Mouse (Mus musculus) kidney, adult 9 months (tissue): Measurements from ENCODE around the gene Ufd1.

Experiments
- DNase-seq: peaks from one replicate; pipeline ENCODE4 v3.0.0; 2022

Ufd1 gene

GRCm38 (mm10) chr16:18811468-18812384 is at the start of gene Ufd1, which contains the start of gene Cdc45:
TSS of gene Ufd1 (plus strand) at chr16:18811779.
TSS of gene Cdc45 (minus strand) at chr16:18811987.
- peak; percentile 97 for DNase-seq

- no peak for DNase-seq
Measured at GRCm38 (mm10) chr16:18762960-18763359, 48.6 kb upstream of the Ufd1 start.

- DNase-seq = no peak
Measured at GRCm38 (mm10) chr16:18766390-18766789, 45.2 kb upstream of the Ufd1 start.

GRCm38 (mm10) chr16:18769501-18769900 is 42.1 kb upstream of the Ufd1 start:
- no peak for DNase-seq

GRCm38 (mm10) chr16:18773936-18774335 is 37.6 kb upstream of the Ufd1 start:
- DNase-seq = no peak

- peak; percentile 16 for DNase-seq
Measured at GRCm38 (mm10) chr16:18775621-18776555, 35.7 kb upstream of the Ufd1 start.

- DNase-seq = peak; percentile 18
Measured at GRCm38 (mm10) chr16:18776556-18777100, 35.0 kb upstream of the Ufd1 start, which contains the start of gene Cldn5. TSS of gene Cldn5 (plus strand) at chr16:18776847.

GRCm38 (mm10) chr16:18777101-18778080 is 34.2 kb upstream of the Ufd1 start:
- no peak for DNase-seq

- no peak for DNase-seq
Measured at GRCm38 (mm10) chr16:18778461-18778860, 33.1 kb upstream of the Ufd1 start.

GRCm38 (mm10) chr16:18781810-18782209 is 29.8 kb upstream of the Ufd1 start:
- no peak for DNase-seq

- DNase-seq = no peak
Measured at GRCm38 (mm10) chr16:18785025-18785424, 26.6 kb upstream of the Ufd1 start.

GRCm38 (mm10) chr16:18785485-18785884 is 26.1 kb upstream of the Ufd1 start:
- DNase-seq = no peak

GRCm38 (mm10) chr16:18786652-18787051 is 24.9 kb upstream of the Ufd1 start:
- DNase-seq = no peak

GRCm38 (mm10) chr16:18788627-18789406 is 22.8 kb upstream of the Ufd1 start:
- DNase-seq = no peak

- no peak for DNase-seq
Measured at GRCm38 (mm10) chr16:18795223-18795899, 16.2 kb upstream of the Ufd1 start.

GRCm38 (mm10) chr16:18796645-18797044 is 14.9 kb upstream of the Ufd1 start:
- no peak for DNase-seq

- DNase-seq = no peak
Measured at GRCm38 (mm10) chr16:18798151-18798550, 13.4 kb upstream of the Ufd1 start.

- DNase-seq = peak; percentile 69
Measured at GRCm38 (mm10) chr16:18798841-18799240, 12.7 kb upstream of the Ufd1 start.

- peak; percentile 47 for DNase-seq
Measured at GRCm38 (mm10) chr16:18805746-18806145, 5.8 kb upstream of the Ufd1 start.

GRCm38 (mm10) chr16:18809001-18809400 is 2.6 kb upstream of the Ufd1 start:
- no peak for DNase-seq
